In the genomic region with DNA sequence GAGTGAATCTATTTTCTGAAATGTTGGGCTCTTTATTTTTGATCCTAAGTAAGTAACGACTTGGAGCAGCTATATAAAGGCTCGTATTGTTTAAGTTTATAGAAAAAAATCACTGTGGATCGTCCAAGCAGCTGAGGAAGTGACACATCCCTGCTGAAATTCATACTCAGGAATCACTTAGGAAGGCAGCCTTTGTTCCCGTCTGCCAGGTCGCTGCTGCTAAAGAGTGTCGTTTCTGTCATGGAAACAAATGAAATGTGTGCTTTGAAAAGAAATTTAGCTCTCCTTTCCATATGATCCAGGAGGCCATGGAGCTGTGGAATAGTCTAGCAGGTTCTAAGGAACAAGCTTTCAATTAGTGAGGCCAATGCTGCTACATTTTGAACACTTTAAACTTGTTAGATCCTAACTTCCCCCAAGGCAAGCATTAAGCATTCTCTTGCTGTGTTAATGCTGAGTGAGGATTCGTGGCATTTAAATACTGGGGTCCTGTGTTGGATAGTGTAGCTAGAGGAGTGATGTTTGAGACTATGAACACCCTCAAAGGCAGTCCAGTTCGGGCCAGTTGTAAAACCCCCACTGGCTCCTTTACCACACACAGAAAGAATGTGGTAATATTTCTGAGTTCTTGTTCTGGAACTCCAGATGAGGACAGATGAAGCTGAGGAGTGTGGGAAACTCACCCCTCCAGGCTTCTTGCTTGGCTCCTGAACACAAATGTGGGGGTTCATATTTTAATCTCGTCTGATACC, we compare ENCODE assay signal across 16 mouse cellular contexts. TPM values are rescaled to one million over a fixed set of nuclear protein-coding genes. Genes with fewer than 3 reads are reported as not detected.
DNase-seq lines count a peak whose midpoint lies in the region; ATAC-seq and TF ChIP-seq lines count a peak whose summit lies in the region.
"Had no signal": no experiment of that assay in that cellular context is flagged by ENCODE, and none has a peak within 500 bp of the region (broad histone marks: within the 10 kb centered on the region; RNA-seq: fewer than 3 reads in every experiment).

No protein-coding gene starts in this region.

- no peaks in the 10 kb centered on the region for H3K9me3 ChIP-seq in lung, embryonic 16.5 days (ENCODE audit: control insufficient read depth, low read length)
- no peaks in the 10 kb centered on the region for H3K9me3 ChIP-seq in limb, embryonic 14.5 days (ENCODE audit: control insufficient read depth, low read length)
- H3K9me3 ChIP-seq: G1E; midbrain, embryonic 12.5 days had no signal

- peak; percentile 33 for DNase-seq in embryo, embryonic 10 days (ENCODE audit: low spot score)
- no peak for DNase-seq in embryo, embryonic 9.5 days (ENCODE audit: extremely low spot score)
- no peak for DNase-seq in lung, postnatal 14 days
- DNase-seq in limb, embryonic 14.5 days (ENCODE audit: low spot score) = no peak
- DNase-seq in gastrocnemius, postnatal 4 days (ENCODE audit: low spot score in 2 of 2) = no peak
- no peak for DNase-seq in liver
- DNase-seq in gastrocnemius, postnatal 25 days = no peak
- DNase-seq: adrenal gland, adult 2 months; cerebellum, adult 9-10 months; thymus, postnatal 25 days had no signal

- no peak for ATAC-seq in lung, embryonic 16.5 days (ENCODE audit: low read depth)
- ATAC-seq in limb, embryonic 14.5 days (ENCODE audit: low FRiP score, low read depth) = 0 out of 2 replicates have a peak, but pooled peaks have one; percentile 30

- H3K4me3 ChIP-seq in lung, embryonic 16.5 days (ENCODE audit: low read length) = no peak overlapping the region
- H3K4me3 ChIP-seq in limb, embryonic 14.5 days (replicated peaks; ENCODE audit: low read length) = no peak overlapping the region
- H3K4me3 ChIP-seq: midbrain, embryonic 12.5 days had no signal

- H3K27me3 ChIP-seq in lung, embryonic 16.5 days (ENCODE audit: control insufficient read depth, insufficient read depth, low read depth, low read length) = no peaks in the 10 kb centered on the region
- no peaks in the 10 kb centered on the region for H3K27me3 ChIP-seq in limb, embryonic 14.5 days (ENCODE audit: control insufficient read depth, insufficient read depth, low read length)
- H3K27me3 ChIP-seq: midbrain, embryonic 12.5 days had no signal

- no peaks in the 10 kb centered on the region for H3K36me3 ChIP-seq in lung, embryonic 16.5 days (ENCODE audit: control insufficient read depth, insufficient read depth, low read length)
- no peaks in the 10 kb centered on the region for H3K36me3 ChIP-seq in limb, embryonic 14.5 days (ENCODE audit: control insufficient read depth, insufficient read depth, low read length)
- H3K36me3 ChIP-seq: G1E; midbrain, embryonic 12.5 days had no signal

- no peak overlapping the region for H3K4me2 ChIP-seq in lung, embryonic 16.5 days (ENCODE audit: low read depth, low read length)
- no peak overlapping the region for H3K4me2 ChIP-seq in limb, embryonic 14.5 days (replicated peaks; ENCODE audit: low read depth, low read length, severe bottlenecking)
- H3K4me2 ChIP-seq: midbrain, embryonic 12.5 days had no signal

- WGBS in lung, embryonic 16.5 days = 22% methylated on average over 9 of the region's 9 CpGs
- WGBS in limb, embryonic 14.5 days = 24% methylated on average over 9 of the region's 9 CpGs

- TF ChIP-seq POLR2A in limb, embryonic 14.5 days (IDR thresholded peaks at IDR 0.05; ENCODE audit: borderline replicate concordance, extremely low read depth, insufficient read depth, insufficient read length) = no peak

- H3K4me1 ChIP-seq in lung, embryonic 16.5 days (replicated peaks; ENCODE audit: control insufficient read depth, insufficient read depth, low read length) = no peaks in the 10 kb centered on the region
- peaks cover 16% of the 10 kb centered on the region for H3K4me1 ChIP-seq in limb, embryonic 14.5 days (ENCODE audit: control insufficient read depth, insufficient read depth, low read length)
- H3K4me1 ChIP-seq: midbrain, embryonic 12.5 days had no signal

- 0 out of 2 replicates have a peak overlapping the region, but pooled peaks have one; percentile 10 for H3K27ac ChIP-seq in lung, embryonic 16.5 days (ENCODE audit: low read length)
- H3K27ac ChIP-seq in limb, embryonic 14.5 days (replicated peaks; ENCODE audit: low read depth, low read length) = peak overlapping the region; percentile 58
- H3K27ac ChIP-seq: liver, embryonic 14.5 days; midbrain, embryonic 12.5 days had no signal

- H3K9ac ChIP-seq in lung, embryonic 16.5 days (ENCODE audit: low read length) = no peak overlapping the region
- H3K9ac ChIP-seq in limb, embryonic 14.5 days (ENCODE audit: low read depth, low read length, severe bottlenecking) = no peak overlapping the region
- H3K9ac ChIP-seq: liver, embryonic 14.5 days; midbrain, embryonic 12.5 days had no signal

RNA-seq across cellular contexts. Expression of a gene that starts 19.8 kb away (rescaled TPM):
- polyA plus RNA-seq in lung, embryonic 16.5 days (2015; fragmentation: Nextera tagmentation; extraction: Ambion mirVana) = 4.6 and 5.4 TPM in 2 replicates
- 9.5 and 10.6 TPM in 2 replicates for polyA plus RNA-seq in limb, embryonic 14.5 days (2012; rRNA removed)
- polyA plus RNA-seq in limb, embryonic 14.5 days (2014; fragmentation: Nextera tagmentation; extraction: Ambion mirVana) = 8.7 and 9.3 TPM in 2 replicates
- total RNA-seq in gastrocnemius, postnatal 4 days (2021) = 10 to 100 TPM; 38.0 to 39.4 TPM
- 10 to 100 TPM in 1 of 2 experiments, 1 to 10 TPM in 1; 8.4 to 10.5 TPM for total RNA-seq in gastrocnemius, postnatal 25 days (2021)
- polyA plus RNA-seq: G1E had no signal

RNA-seq across cellular contexts. Expression of a gene that starts 46.6 kb away (rescaled TPM):
- polyA plus RNA-seq in lung, embryonic 16.5 days (2015; fragmentation: Nextera tagmentation; extraction: Ambion mirVana) = 0.04 and 0.13 TPM in 2 replicates
- 0.72 and 0.93 TPM in 2 replicates for polyA plus RNA-seq in limb, embryonic 14.5 days (2012; rRNA removed)
- polyA plus RNA-seq in limb, embryonic 14.5 days (2014; fragmentation: Nextera tagmentation; extraction: Ambion mirVana) = 0.81 and 0.88 TPM in 2 replicates
- total RNA-seq in gastrocnemius, postnatal 4 days (2021) = under 1 TPM; 0.12 to 0.13 TPM
- not detected for total RNA-seq in gastrocnemius, postnatal 25 days (2021)
- total RNA-seq: adrenal gland, adult 2 months; G1E; hematopoietic stem cell, adult 5-6 weeks had no signal
- polyA plus RNA-seq: adrenal gland, adult 2 months; G1E; liver, embryonic 14.5 days; spleen, adult 2 months had no signal
